Mouse (Mus musculus): ENCODE data around the gene Wnt9a.

Gene Wnt9a

DNA sequence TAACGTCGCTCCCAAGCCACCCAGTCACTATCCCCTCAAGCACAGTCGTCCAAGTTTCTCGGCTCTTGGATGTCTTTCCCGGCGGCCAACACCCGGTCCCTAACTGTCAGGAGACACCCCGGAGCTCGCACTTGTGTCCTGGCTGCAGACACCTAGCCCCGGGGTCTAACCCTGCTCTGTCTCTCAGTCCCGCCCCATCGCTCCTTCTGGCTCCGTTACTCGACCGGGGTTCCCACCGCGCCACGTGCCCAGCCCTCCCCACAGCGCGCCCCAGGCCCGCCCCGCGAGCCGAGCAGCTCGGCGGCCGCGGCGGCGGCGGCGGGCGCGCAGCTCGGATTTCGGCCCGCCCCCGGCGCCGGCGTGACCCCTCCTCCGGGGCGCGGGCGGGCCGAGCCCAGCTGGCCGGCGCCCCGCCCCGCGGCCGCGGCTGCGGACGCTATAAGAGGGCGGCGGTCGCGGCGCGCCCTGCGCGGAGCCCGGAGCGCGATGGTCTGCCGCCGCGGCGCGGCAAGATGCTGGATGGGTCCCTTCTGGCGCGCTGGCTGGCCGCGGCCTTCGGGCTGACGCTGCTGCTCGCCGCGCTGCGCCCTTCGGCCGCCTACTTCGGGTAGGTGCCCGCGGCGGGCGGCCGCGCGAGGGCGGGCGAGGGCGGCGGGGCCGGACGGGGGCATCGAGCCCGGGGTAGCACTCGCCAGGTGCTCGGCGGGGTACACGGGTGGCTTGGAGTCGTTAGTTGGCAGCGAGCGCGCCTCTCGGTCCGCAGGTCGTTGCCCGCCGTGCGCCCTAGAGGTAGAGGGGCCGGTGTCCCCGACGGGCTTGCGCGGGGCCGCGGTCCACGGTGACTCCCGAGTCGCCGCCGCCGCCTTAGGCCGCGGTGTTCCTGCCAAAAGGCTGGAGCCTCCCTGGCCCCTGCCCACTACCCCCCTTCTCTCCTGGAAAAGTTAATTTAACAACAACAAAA is at the start of gene Wnt9a:
TSS of gene Wnt9a (plus strand) at position 468 of the 961 bp plus-strand sequence.
- in situ Hi-C loops (cut with MseI, MboI) = no loop called here

DNA sequence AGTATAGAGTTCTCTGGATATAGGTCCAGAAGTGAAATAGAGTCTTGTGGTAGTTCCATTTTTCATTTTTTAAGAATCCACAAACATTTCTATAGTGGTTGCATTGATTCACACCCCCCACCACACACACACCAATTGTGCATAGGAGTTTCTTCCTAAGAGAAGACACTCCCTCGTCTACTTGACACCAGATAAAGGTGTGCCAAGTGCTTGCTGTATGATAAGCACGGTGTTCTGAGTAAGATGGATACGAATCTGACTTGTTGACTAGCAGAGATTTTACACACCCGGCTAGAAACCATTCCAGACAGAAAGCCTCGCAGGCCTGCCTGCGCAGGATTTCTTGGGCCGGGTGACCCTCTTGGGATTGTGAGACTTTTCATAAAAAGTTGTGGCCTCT is 47.1 kb upstream of the Wnt9a start:
- in situ Hi-C loops (cut with MseI, MboI) = no loop called here

DNA sequence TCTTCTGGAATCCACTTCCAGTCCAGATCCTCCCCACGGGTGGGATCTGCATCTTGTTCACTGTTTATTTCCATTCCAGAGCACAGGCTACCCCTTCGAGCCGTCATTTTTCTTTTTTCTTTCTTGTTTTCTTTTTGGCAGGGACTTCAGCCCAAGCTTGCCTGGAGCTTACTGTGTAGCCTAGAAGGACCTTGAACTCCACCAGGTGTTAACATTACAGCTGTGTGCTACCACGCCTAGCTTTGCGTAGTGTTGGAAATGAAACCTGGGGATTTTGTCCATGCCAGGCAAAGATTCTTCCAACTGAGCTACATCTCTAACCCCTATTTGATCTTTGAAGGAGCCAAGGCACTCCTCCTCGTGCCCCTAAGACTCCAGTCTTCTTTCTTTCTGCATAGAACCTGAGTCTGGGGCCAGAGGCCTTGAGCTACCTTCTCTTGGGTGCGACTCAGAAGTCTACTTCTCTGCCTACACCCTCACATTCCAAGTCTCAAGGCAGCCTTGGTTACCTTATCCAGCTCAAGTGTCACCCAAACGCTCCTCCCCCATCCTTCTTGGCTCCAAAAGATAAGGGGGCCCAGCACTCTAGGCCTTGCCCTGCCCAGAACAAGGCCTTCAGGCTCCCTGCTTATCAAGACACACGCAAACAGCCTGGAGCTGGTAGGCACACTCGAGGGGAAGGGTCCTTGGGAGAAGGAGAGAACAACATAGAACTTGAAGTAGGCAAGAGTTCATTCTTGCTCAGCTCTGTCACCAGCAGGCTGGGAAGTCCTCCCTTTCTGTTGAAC is 45.8 kb upstream of the Wnt9a start:
- in situ Hi-C loops (cut with MseI, MboI) = no loop called here

DNA sequence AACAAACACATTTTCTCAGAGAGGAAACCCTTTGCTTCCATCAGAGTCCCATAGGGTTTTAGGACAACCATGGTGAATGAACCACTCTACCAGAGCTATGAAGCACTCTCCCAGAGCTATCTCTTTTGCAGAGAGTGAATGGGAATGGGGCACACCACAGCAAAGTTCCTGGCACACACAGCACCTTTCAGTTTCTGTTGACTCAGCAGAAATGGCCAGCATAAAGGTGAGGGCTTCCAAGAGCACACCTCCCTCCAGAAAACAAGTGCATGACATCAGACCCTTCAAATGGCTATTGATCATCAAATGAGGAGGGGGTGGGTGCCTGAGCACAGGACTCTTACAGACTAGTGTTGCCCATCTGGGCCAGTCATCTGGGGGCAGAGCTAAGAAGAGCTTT is 44.4 kb upstream of the Wnt9a start:
- in situ Hi-C loops (cut with MseI, MboI) = no loop called here

DNA sequence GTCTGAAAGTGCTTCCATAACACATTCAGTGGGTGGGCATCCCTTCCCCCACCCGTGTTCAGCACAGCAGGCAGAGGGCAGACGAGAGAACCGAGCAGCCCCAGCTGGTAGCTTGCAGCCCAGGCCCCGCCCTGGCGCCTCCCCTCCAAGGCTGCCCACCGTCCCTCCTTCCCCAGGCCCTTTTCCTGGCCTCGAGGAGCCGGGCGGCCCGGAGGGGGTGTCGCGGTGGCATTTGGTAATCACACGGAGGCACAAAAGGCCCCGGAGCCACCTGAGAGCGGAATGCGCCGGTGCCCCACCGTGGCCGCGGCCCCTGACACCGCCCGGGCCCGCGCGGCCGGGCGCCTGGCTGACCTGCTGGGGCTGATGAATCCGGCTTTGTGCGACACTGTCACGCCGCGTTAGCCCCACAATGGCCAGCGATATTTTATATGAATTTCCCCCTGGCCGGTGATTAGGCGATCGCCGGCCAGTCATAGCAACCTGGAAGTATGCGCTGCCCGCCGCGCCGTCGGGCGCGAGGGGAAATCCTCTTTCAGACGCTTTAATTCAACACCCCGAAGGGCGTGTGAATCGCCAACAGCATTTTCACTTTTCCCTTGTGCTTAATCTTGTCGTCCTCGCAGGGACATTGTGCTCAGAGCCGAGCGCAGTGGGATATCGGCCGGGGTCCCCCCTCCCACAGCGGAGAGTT is 42.7 kb upstream of the Wnt9a start:
- in situ Hi-C loops (cut with MseI, MboI) = no loop called here

DNA sequence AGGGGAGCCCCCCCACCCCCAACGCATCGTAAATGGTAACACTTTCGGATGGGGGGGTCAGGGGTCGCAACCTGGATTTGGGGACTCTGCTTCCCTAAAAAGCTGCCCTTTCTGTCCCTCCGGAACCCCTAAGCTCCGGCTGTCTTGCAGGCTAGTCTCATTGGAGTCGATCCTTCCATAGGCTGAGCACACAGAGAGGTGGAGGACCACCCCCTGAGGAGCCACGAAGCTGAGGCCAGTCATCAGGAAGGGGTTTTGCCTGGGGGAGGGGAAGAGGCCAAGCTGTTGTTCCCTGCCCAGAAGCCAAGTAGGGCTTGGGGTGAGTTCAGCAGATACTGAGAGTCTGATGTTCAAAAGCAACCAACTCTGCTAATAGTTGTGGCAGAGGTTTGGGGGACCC is 42.1 kb upstream of the Wnt9a start:
- in situ Hi-C loops (cut with MseI, MboI) = no loop called here

DNA sequence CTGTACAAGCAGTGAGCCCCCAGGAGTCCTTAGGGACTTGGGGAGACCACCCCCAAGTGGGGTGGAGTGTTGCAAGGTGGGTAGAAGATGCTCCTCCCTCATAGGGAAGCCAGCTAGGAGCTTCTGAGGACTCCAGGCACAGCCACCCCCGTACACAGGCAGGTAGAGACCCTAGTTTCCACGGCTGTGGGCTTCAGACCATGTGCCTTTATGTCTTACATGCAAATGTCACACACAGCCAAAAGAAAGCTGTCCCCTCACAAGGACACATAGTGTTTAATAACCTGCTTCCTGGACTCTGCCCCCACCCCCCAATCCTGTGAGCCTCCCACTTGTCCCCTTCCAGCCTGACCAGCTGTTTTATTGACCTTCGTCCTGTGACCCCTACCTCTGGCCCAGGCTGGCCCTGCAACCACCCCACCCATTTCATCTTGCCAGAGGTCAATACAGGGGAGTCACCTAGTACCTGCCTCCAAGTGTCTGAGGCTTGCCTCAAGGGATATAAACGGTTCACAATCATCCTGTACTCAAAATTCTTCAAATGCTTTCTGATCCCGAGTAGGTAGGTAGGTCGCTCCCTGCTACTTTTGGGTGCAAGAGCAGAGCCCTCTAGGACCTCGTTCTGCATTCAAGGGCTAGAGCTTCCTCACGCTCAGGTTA is 41.4 kb upstream of the Wnt9a start:
- in situ Hi-C loops (cut with MseI, MboI) = no loop called here

DNA sequence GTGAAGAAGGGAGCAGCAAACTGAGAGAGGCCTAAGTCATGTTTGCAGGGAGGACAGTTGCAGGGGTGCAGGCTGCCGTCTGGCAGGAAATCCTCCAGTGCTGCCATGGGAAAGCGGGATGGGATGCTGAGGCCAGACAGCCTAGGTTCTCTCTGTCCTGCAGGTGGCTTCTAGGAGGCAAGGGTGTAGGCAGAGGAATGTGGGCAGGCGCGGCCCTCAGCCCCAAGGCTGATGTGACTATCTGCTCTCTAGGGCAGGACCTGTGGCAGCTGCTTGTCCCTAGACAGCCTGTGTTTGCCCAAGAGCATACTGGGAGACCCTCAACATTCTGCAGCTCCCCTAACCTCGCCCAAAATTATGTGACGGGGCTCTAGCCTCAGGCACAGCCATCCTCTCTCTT is 40.0 kb upstream of the Wnt9a start:
- in situ Hi-C loops (cut with MseI, MboI) = no loop called here

DNA sequence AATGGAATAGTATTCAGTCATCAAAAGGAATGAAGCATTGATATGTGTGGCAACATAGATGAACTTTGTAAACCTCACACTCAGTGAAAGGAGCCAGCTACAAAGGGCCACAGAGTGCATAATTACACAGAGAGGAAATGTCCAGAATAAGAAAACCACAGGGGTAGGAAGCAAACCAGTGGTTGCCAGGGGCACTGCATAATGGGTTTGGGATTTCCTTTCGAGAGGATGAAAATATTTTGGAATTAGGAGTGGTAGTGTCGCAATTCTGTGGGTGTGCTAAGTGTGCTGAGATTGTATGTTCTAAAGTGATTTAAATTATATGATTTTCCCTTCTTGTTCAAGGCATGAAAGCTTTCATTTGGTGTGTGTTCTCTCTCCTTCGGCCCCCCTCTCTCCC is 32.5 kb upstream of the Wnt9a start:
- in situ Hi-C loops (cut with MseI, MboI) = no loop called here

DNA sequence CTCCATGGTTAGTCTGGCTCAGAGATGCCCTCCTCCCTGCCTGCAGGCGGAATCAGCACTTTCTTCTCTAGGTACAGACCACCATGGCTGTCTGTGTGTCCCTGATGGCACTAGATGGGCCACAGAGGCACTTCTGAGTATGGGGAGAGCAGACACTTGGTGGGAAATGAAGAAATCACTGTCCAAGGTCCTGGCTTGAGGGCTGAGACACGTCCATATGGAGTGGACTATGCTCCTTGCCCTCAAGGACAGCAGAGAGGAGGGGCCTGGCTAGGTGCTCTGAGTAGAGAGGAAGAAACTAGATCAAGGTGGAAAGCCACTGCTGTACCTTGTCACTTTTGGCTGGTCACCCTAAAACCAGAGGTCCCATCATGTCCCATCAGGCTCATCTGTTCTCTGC is 29.9 kb upstream of the Wnt9a start:
- in situ Hi-C loops (cut with MseI, MboI) = no loop called here

DNA sequence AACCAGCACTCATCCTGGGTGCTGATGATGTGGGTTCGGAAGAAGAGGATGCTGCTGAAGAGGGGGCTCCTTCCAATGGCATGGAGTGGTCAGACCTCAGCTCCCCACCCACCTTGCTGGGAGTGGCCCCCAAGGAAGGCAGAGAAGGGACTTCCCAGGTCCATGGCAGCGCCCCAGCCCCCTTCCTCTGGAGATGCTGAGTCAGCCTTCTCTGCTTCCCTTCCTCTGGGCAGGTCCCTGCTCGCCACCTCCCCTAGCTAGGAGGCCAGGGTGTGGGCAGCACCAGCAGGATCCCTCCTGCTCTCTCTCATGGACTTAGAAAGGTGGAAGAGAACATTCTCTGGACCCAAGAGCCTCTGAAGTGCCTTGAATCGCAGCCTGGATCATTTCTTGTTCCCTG is 28.7 kb upstream of the Wnt9a start:
- in situ Hi-C loops (cut with MseI, MboI) = no loop called here

DNA sequence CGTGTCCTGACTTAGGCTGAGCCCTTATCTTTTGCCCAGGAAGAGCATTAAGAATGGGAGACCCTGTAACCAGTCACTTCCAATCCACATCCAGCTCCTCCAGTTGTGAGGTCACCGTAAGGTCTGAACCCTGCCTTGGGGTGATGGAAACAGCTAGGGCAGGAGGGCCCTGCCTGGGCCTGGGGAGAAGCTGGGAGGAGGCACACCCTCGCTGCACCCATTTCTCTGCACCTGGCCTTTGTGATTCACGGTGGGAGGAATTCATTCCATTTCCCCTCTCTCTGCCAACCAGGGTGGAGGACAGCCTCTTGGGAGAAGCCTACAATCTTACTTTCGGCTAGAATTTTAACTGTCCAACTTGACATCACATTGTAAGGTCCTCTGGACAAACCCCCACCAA is 24.6 kb upstream of the Wnt9a start:
- in situ Hi-C loops (cut with MseI, MboI) = no loop called here

DNA sequence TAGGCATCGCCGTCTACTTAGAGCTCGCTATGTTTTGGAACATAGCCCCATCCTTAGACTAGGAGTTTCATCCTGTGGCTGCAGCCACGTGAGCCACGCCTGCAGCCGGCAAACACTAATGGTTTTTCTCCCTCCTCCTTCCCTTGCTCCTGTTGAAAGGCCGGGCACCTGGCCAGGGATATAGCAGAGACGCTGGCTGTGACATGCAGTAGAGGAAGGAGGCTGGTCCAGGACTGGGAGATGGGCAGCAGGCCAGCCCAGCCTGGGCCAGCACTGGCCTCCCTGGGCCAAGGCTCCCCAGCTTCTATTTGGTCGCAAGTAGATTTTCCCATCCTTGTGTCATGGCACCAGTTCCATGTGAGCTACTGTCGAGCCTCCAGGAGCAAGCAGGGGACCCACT is 23.8 kb upstream of the Wnt9a start:
- in situ Hi-C loops (cut with MseI, MboI) = no loop called here

DNA sequence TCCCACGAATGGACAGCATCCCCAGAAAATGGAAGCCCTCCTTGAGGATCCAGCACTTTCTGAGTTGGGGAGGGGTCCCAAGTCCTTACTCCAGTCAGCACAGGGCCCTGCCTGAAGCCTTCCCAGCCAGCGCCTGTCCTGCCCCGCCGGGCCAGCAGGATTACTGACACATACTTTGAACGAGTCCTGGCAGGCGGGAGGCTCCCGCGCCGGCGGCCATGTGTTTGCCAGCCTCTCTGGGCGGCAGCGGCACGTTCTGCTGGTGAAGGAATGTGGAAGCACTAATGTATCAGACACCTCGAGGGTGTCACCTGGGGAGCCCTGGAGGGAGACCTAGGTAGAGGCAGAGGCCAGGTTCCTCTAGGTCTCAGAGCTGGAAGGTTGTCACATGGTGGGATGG is 22.6 kb upstream of the Wnt9a start:
- in situ Hi-C loops (cut with MseI, MboI) = no loop called here

DNA sequence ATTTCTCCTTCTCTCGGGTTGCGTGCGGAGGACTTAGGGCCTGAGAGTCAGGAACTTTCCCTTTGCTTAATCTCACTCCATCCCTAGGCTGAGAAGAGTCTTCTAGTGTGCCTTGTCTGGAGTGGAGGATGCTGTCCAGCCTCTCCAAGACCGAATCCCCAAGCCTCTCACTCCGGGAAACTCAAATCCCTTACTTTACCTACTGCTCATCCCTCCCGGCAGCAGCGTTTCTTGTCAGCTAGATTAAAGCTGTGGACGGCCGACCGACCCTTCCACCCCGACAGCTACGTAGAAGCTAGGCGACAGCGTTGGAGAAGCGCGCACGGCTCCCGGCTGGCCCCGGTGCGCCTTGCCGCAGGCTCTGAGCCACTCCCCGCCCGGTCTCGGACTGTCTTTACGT is 17.0 kb upstream of the Wnt9a start:
- in situ Hi-C loops (cut with MseI, MboI) = no loop called here

DNA sequence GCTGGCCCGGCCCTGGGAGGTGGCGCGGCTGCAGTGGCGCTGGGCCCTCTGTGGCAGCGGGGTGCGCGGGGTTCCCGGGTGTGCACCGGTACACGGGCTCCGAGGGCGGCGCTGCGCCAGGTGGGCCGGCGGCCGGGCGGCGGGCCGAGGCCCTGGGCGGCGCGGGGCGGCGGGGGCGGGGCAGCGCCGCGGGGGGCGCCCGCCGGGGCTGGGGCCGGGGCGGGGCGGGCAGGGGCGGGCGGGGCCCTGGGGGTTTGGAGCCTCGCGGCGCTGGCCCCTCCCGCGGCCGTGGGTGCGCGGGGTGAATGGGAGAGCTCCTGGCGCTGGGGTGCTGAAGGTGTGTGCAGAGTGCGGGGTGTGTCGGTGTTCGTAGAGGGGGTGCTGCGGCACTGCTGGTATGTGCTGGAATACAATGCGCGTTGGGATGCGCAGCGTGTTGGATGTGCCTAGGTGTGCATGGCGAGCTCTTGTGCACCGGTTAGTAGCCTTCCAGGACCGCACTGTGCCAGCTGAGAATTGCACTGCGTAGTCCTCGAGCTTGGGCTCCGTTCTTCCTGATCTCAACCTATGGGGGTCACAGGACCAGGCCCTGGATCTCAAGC is 15.9 kb upstream of the Wnt9a start, which contains the start of gene Wnt3a:
TSS of gene Wnt3a (minus strand) at position 51 of the 602 bp plus-strand sequence.
- in situ Hi-C loops (cut with MseI, MboI) = no loop called here

DNA sequence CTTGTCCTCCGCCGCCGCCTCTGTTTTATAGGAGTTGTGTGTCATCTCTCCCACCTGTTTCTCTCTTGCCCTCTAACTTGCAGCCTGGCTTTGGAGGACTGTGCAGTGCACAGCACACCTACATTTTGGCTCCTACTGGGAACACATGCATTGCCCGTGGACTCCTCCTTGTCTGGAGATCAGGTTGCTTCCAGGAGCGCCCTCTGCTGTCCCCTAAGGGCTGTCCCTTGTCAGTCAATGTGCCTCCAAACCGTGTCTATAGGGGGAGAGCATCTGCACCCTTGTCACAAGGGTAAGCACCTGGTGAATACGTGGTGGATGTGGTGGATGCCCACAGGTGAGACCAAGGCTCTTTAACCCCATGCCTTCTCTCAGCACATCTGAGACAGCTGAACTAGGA is 13.1 kb upstream of the Wnt9a start:
- in situ Hi-C loops (cut with MseI, MboI) = no loop called here

DNA sequence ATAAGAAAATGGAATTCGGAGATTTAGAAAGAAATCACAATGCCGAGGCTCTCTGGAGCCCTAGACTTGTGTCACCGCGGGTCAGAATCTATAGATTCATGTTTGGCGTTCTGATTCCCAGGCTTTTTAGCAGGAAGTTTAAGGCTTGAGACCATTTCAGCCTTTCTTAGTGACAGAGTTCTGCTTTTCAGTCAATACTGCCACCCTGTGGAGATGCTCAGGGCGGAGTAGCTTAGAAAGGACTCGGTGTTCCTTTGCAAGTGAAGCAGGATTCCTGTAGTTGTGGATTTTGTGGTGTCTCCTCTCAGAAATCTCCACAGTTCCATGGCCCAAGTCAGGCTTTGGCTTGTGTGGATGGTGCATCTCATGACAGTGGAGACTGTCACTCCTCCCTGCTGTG is 8.8 kb upstream of the Wnt9a start:
- in situ Hi-C loops (cut with MseI, MboI) = loop anchor here (5.0 kb wide), 1 partner anchor 66 kb away; no protein-coding TSS in a partner anchor

DNA sequence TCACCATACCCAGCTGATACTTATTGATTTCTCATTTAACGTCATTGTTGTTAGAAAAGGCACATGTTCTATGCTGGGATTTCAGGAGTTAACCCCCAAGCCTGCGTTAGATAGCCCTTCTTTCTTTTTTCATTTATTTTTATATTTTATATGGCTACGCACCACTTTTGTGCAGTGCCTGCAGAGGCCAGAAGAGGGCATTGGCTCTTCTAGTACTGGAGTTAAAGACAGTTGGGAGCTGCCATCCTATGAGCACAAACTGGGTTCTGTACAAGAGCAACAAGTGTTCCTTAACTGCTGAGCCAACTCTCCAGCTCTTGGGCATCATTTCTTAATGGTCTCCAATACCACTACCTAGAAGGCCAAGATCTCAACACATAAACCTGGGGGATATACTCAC is 6.5 kb upstream of the Wnt9a start:
- in situ Hi-C loops (cut with MseI, MboI) = loop anchor here (5.0 kb wide), 1 partner anchor 177 kb away; no protein-coding TSS in a partner anchor

DNA sequence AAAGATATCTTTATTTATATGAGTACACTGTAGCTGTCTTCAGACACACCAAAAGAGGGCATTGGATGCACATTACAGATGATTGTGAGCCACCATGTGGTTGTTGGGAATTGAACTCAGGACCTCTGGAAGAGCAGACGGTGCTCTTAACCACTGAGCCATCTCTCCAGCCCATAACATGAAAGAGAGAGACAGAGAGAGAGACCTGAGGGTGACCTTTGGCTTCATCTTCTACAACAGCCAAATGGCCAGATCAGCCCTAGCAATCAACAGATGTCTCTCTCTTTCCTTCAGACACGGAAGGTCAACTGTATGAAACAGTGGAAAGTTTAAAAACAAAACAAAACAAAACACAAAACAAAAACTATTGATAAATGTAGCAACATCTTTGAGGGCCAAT is 5.7 kb upstream of the Wnt9a start:
- in situ Hi-C loops (cut with MseI, MboI) = loop anchor here (5.0 kb wide), 1 partner anchor 176 kb away; no protein-coding TSS in a partner anchor
